Mouse (Mus musculus): ENCODE data around the gene Dpp4. TPM values are rescaled to one million over a fixed set of nuclear protein-coding genes. Genes with fewer than 3 reads are reported as not detected.

Gene Dpp4
- polyA plus RNA-seq, 1 experiment from 2014 or later, result 9.0 TPM

DNA sequence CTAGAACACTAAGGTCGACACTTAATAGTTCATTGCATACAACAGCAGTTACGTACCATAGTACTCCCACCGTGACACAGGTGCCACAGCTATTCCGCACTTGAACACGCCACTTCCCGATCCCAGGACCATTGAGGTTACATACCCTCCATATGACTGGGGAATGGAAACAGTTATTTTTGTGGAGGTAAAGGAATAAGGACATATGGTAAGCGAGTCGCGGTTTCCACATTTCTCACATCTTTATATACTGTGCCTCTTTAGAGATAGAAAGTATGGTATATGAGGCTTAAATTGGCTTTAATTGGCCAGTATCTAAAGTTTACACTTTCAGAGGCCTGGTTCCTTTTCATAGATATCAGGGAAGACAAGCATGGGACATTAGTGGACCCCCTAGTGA, 64.3 kb downstream of the Dpp4 start:
- Histone ChIP-seq H3K9me3 (ENCODE audit: low read length) (no peaks in the 10 kb centered on the region; the same call in 1 of the 2 replicates), H3K4me2 (ENCODE audit: low read depth, low read length) (no peak overlapping the region), H3K36me3 (replicated peaks; ENCODE audit: insufficient read depth, low read length) (no peaks in the 10 kb centered on the region), H3K4me1 (ENCODE audit: insufficient read depth) (no peaks in the 10 kb centered on the region), H3K27ac (ENCODE audit: low read depth) (no peak overlapping the region), H3K9ac (replicated peaks) (no peak overlapping the region), H3K4me3 (ENCODE audit: low read depth, low read length) (no peak overlapping the region), H3K27me3 (ENCODE audit: insufficient read depth, low read length) (no peaks in the 10 kb centered on the region)
- DNase-seq, result no peak
- TF ChIP-seq CTCF (IDR thresholded peaks at IDR 0.05; ENCODE audit: low read depth), result no peak
- ATAC-seq, result no peak
- WGBS (ENCODE audit: insufficient replicate concordance), result 88% methylated on average over 9 of the region's 9 CpGs

GRCm38 (mm10) chr2:62346771-62347170, 65.3 kb downstream of the Dpp4 start:
- Histone ChIP-seq H3K27me3 (ENCODE audit: insufficient read depth, low read length) (no peaks in the 10 kb centered on the region), H3K4me1 (ENCODE audit: insufficient read depth) (no peaks in the 10 kb centered on the region), H3K4me3 (ENCODE audit: low read depth, low read length) (no peak overlapping the region), H3K4me2 (ENCODE audit: low read depth, low read length) (no peak overlapping the region), H3K27ac (ENCODE audit: low read depth) (no peak overlapping the region), H3K9me3 (ENCODE audit: low read length) (no peaks in the 10 kb centered on the region), H3K36me3 (replicated peaks; ENCODE audit: insufficient read depth, low read length) (no peaks in the 10 kb centered on the region; the same call in 1 of the 2 replicates), H3K9ac (replicated peaks) (no peak overlapping the region)
- TF ChIP-seq EP300 (IDR thresholded peaks at IDR 0.05; ENCODE audit: low read depth) (no peak), CTCF (IDR thresholded peaks at IDR 0.05; ENCODE audit: low read depth) (peak; percentile 36; the same call in 1 of the 2 replicates)
- ATAC-seq (no peak), DNase-seq (no peak)
- WGBS (ENCODE audit: insufficient replicate concordance), result 26% methylated on average over 1 of the region's 1 CpGs

GRCm38 (mm10) chr2:62344367-62344766, 67.7 kb downstream of the Dpp4 start:
- ATAC-seq (no peak), DNase-seq (no peak)
- Histone ChIP-seq H3K9me3 (ENCODE audit: low read length) (no peaks in the 10 kb centered on the region), H3K9ac (replicated peaks) (no peak overlapping the region), H3K4me3 (ENCODE audit: low read depth, low read length) (no peak overlapping the region), H3K27me3 (ENCODE audit: insufficient read depth, low read length) (no peaks in the 10 kb centered on the region), H3K36me3 (replicated peaks; ENCODE audit: insufficient read depth, low read length) (no peaks in the 10 kb centered on the region; the same call in 1 of the 2 replicates), H3K27ac (ENCODE audit: low read depth) (no peak overlapping the region), H3K4me2 (ENCODE audit: low read depth, low read length) (no peak overlapping the region), H3K4me1 (ENCODE audit: insufficient read depth) (no peaks in the 10 kb centered on the region)
- WGBS (ENCODE audit: insufficient replicate concordance), result 64% methylated on average over 6 of the region's 6 CpGs
- TF ChIP-seq EP300 (IDR thresholded peaks at IDR 0.05; ENCODE audit: low read depth), result no peak
- no peak for TF ChIP-seq CTCF (IDR thresholded peaks at IDR 0.05; ENCODE audit: low read depth)

DNA sequence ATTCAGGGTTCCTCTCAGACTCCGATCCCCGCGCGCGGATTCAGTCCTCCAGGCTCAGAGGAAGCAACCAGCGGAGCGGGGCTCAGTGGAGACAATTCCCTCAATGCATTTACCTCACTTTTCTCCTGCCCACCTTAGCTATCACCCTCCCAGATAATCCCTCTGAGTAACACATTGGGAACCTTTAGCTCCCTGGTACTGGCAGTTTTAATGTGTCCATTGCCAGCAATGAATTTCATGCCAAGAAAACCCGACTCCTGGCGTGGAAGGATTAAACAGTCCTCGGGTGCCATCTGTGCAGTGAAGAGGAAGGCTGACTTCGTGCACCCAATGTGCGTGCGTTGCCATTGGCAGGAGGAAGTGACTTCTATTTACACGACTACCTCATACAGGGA, 70.3 kb downstream of the Dpp4 start:
- Histone ChIP-seq H3K4me1 (ENCODE audit: insufficient read depth) (no peaks in the 10 kb centered on the region), H3K4me2 (ENCODE audit: low read depth, low read length) (no peak overlapping the region), H3K9ac (replicated peaks) (no peak overlapping the region), H3K27ac (ENCODE audit: low read depth) (no peak overlapping the region), H3K27me3 (ENCODE audit: insufficient read depth, low read length) (no peaks in the 10 kb centered on the region), H3K4me3 (ENCODE audit: low read depth, low read length) (no peak overlapping the region), H3K36me3 (replicated peaks; ENCODE audit: insufficient read depth, low read length) (no peaks in the 10 kb centered on the region; the same call in 1 of the 2 replicates), H3K9me3 (ENCODE audit: low read length) (no peaks in the 10 kb centered on the region)
- ATAC-seq (no peak), DNase-seq (no peak)
- 71% methylated on average over 14 of the region's 14 CpGs for WGBS (ENCODE audit: insufficient replicate concordance)
- TF ChIP-seq EP300 (IDR thresholded peaks at IDR 0.05; ENCODE audit: low read depth) (no peak), CTCF (IDR thresholded peaks at IDR 0.05; ENCODE audit: low read depth) (no peak)

DNA sequence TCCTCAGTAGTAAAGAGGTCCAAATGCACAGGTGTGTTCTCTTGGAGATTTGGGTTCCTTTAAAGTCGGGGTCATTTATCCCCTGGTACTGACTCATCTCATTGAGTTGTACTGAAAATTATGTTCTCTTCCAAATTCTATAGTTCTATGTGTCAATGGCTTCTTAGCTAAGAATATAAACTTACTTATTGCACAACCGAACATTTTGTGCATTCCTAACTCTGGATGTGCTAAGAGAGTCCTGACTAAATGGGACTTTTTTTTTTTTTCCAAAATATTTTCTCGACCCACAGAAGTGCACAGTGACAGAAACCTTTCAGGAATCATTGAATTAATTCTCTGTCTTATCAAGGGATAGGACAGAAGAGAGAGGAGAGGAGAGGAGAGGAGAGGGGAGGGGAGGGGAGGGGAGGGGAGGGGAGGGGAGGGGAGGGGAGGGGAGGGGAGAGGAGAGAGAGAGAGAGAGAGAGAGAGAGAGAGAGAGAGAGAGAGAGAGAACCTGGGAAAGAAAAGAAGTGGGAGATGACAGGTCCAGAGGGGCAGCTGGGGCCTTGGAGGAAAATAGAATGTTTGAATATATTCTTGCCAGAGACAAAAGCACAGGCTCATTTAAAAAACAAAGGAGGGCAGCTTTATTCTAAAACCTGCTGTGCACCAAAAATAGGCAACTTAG, 70.8 kb downstream of the Dpp4 start:
- no peak for TF ChIP-seq CTCF (IDR thresholded peaks at IDR 0.05; ENCODE audit: low read depth)
- TF ChIP-seq EP300 (IDR thresholded peaks at IDR 0.05; ENCODE audit: low read depth), result no peak
- 75% methylated on average over 3 of the region's 3 CpGs for WGBS (ENCODE audit: insufficient replicate concordance)
- H3K27me3 ChIP-seq (ENCODE audit: insufficient read depth, low read length), result no peaks in the 10 kb centered on the region
- H3K36me3 ChIP-seq (replicated peaks; ENCODE audit: insufficient read depth, low read length), result no peaks in the 10 kb centered on the region; the same call in 1 of the 2 replicates
- DNase-seq (no peak), ATAC-seq (no peak)
- H3K9me3 ChIP-seq (ENCODE audit: low read length), result no peaks in the 10 kb centered on the region
- H3K9ac ChIP-seq (replicated peaks), result no peak overlapping the region
- no peak overlapping the region for H3K4me2 ChIP-seq (ENCODE audit: low read depth, low read length)
- H3K4me1 ChIP-seq (ENCODE audit: insufficient read depth), result no peaks in the 10 kb centered on the region
- H3K27ac ChIP-seq (ENCODE audit: low read depth), result no peak overlapping the region
- no peak overlapping the region for H3K4me3 ChIP-seq (ENCODE audit: low read depth, low read length)

DNA sequence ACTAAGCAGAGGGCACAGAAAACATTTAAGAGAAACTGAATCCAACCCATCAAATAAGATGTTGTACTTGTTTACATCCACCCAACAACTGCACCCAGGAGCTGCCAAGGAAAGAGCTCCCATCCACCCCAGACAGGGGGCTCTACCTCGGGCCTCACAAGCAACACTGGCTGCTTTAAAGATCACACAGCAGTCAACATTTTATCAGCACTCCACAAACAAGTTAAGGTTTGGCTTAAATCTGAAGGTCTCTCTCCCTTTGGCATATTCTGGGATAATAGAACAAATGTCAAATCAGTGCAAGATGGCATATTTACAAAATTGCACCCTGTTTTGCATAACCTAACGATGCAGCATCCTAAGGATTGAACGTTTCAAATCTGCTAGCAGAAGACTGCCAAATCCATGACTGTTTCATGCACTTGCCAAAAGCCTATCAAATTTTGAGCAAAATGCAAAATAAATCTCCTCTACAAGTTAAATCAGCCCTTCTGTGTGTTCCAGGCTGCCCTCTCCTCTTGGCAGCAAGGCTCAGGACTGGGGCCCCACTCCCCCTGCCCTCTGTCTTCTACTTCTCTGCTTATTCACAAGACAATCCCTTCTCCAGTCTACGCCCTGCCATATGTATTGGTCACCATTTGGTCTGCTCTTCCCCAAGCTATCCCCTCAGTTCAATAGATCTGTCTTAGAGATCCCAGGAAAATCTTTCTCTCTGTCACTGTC, 72.6 kb downstream of the Dpp4 start:
- peaks cover 7% of the 10 kb centered on the region; the same call in 1 of the 2 replicates for H3K4me1 ChIP-seq (ENCODE audit: insufficient read depth)
- TF ChIP-seq CTCF (IDR thresholded peaks at IDR 0.05; ENCODE audit: low read depth) (no peak), EP300 (IDR thresholded peaks at IDR 0.05; ENCODE audit: low read depth) (no peak)
- no peaks in the 10 kb centered on the region for H3K9me3 ChIP-seq (ENCODE audit: low read length)
- H3K36me3 ChIP-seq (replicated peaks; ENCODE audit: insufficient read depth, low read length), result no peaks in the 10 kb centered on the region; the same call in 1 of the 2 replicates
- no peaks in the 10 kb centered on the region for H3K27me3 ChIP-seq (ENCODE audit: insufficient read depth, low read length)
- no peak overlapping the region for H3K27ac ChIP-seq (ENCODE audit: low read depth)
- H3K9ac ChIP-seq (replicated peaks), result no peak overlapping the region
- ATAC-seq (no peak), DNase-seq (no peak)
- WGBS (ENCODE audit: insufficient replicate concordance), result 66% methylated on average over 4 of the region's 4 CpGs
- no peak overlapping the region for H3K4me2 ChIP-seq (ENCODE audit: low read depth, low read length)
- no peak overlapping the region for H3K4me3 ChIP-seq (ENCODE audit: low read depth, low read length)
